Mouse (Mus musculus): ENCODE measurements around the gene Akt1s1.
A peak's percentile ranks its signal among the peaks of the same experiment; 100 is the strongest.

DNA sequence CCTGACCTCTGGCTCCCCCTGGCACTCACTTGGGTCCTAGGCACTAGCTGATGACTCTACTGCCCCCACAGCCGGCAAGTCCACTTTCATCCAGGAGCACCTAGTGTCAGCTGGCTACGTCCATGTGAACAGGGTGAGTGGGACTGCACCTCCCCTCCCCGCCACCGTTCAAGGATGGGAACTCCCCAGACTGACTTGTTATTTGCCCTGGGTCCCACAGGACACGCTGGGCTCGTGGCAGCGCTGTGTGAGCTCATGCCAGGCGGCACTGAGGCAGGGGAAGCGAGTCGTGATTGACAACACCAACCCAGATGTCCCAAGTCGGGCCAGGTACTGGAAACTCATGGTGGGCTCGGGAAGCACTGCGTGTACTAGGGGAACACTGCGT is 12.6 kb downstream of the Akt1s1 start:
- TF ChIP-seq CTCF (IDR thresholded peaks at IDR 0.05) (peak; percentile 28), EP300 (IDR thresholded peaks at IDR 0.05) (no peak)

Measured in lung, postnatal 0 days (tissue).